Mouse (Mus musculus) intestine, embryonic 14.5 days (tissue): ENCODE results near the gene Gm42906. TPM values are rescaled to one million over a fixed set of nuclear protein-coding genes. Genes with fewer than 3 reads are reported as not detected.

Experiments used
- ATAC-seq: fragments of 200-750 bp; cut with Nextera tagmentation; replicated peaks from 2 replicates; pipeline ENCODE4 v1.8.0; 2017; ENCODE audit warnings: low read depth, moderate number of reproducible peaks, moderate TSS enrichment, moderate library complexity; ENCODE audit not compliant: low FRiP score, low TSS enrichment
- DNase-seq: peaks from one replicate; pipeline ENCODE4 v3.0.0-alpha.2; 2018; ENCODE audit warnings: low spot score
- H3K27ac ChIP-seq: fragments of 300-500 bp; sonication (generic); 2 replicates; pipeline ENCODE4 v1.5.1; 2014; ENCODE audit warnings: low read depth, mild to moderate bottlenecking, control low read depth
- H3K27me3 ChIP-seq: fragments of 300-500 bp; sonication (generic); replicated peaks from 2 replicates; pipeline ENCODE4 v1.6.1; 2014; ENCODE audit warnings: low read length, control low read depth; ENCODE audit not compliant: control insufficient read depth, insufficient read depth
- H3K36me3 ChIP-seq: fragments of 300-500 bp; sonication (generic); 2 replicates; pipeline ENCODE4 v1.6.1; 2014; ENCODE audit warnings: low read length, control low read depth; ENCODE audit not compliant: control insufficient read depth, insufficient read depth
- H3K4me1 ChIP-seq: fragments of 300-500 bp; sonication (generic); replicated peaks from 2 replicates; pipeline ENCODE4 v1.6.1; 2014; ENCODE audit warnings: low read length, control low read depth, mixed read lengths; ENCODE audit not compliant: control insufficient read depth, insufficient read depth
- H3K4me2 ChIP-seq: fragments of 300-500 bp; sonication (generic); 2 replicates; pipeline ENCODE4 v1.6.1; 2014; ENCODE audit warnings: low read length
- H3K4me3 ChIP-seq: fragments of 300-500 bp; sonication (generic); 2 replicates; pipeline ENCODE4 v1.5.1; 2014; ENCODE audit warnings: low read depth, low read length, control low read depth, mixed read lengths
- H3K9ac ChIP-seq: fragments of 300-500 bp; sonication (generic); 2 replicates; pipeline ENCODE4 v1.6.1; 2014; ENCODE audit warnings: mild to moderate bottlenecking, low read length
- H3K9me3 ChIP-seq: fragments of 300-500 bp; sonication (generic); 2 replicates; pipeline ENCODE4 v1.6.1; 2016; ENCODE audit warnings: low read length, control low read depth; ENCODE audit not compliant: control insufficient read depth
- WGBS: fragments of 180-500 bp; shearing (Covaris S2); extraction: QIAGEN DNeasy Blood & Tissue Kit; methylation state at CpG from one replicate; pipeline ENCODE4 v1.1.7; 2014; 5-methylcytosine and 5-hydroxymethylcytosine counted together
- polyA plus RNA-seq: library from polyadenylated mRNA; unstranded; fragments of >200 nt; fragmentation: Nextera tagmentation; extraction: Ambion mirVana; gene quantifications from 2 replicates; pipeline ENCODE4 v1.2.1, GENCODE M21; 2014

Gm42906 gene
- polyA plus RNA-seq, 1 experiment from 2014 or later, result not detected

DNA sequence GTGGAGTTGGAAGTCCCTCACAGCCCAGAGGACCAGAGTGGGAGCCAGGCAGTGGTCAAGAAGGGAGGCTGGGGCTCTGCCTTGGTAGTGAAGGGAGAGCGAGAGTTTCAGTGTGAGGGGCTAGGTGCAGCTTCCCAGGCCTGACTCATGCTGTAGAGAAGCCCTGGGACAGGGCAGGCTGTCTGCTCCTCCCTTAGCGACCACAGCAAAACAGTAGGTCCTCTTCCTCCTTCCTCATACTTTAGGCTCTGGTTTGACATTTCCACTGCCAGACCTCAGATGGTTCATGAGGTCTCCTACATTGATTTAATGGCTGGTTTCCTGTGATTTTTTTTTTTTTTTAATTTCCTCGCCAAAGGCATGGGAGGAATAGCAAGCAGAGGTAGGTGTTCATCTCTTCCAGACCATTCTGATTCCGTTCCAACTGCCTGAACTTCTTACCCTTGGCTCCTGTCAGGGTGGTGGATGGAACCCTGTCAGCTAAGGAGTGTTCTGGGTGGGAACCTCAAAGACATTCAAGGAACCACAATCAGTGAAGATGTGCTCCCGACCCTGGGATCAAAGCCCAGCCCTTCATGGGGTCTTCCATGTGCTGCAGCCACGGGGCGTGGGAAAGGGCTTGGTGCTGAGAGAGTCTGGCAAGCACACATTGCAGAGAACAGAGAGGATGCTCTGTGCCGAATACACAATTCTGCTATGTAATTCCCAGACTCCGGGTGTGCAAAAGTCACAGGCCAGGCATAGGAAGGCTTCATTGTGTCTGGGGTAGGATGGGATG, 341.3 kb downstream of the Gm42906 start:
- no peak for DNase-seq
- H3K9ac ChIP-seq, result no peak overlapping the region
- no peaks in the 10 kb centered on the region for H3K9me3 ChIP-seq
- no peak overlapping the region for H3K4me3 ChIP-seq
- 0 out of 2 replicates have a peak, but pooled peaks cover under 1% of the 10 kb centered on the region for H3K36me3 ChIP-seq
- ATAC-seq, result no peak
- WGBS, result 60% methylated on average over 9 of the region's 9 CpGs
- no peak overlapping the region for H3K4me2 ChIP-seq
- H3K4me1 ChIP-seq, result peaks cover 2% of the 10 kb centered on the region; the same call in 1 of the 2 replicates
- no peaks in the 10 kb centered on the region for H3K27me3 ChIP-seq
- H3K27ac ChIP-seq, result no peak overlapping the region

DNA sequence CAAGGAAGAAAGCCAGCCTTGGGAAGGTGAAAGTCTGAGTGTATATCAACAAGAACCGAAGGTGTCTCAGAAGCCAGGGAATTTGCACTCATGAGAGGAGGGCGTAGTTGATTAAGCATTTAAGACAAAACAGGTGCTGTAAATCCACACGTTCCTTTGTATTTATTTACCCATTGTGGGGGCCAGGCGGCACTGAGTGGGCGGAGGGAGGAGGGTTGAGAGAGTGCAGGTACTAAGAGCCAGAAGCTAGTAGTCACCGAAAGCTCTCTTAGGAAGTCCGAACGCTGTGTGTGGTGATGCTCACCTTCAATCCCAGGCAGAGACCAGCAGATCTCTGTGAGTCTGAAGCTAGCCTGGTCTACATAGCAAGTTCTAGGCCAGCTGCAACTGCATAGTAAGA, 342.2 kb downstream of the Gm42906 start:
- Histone ChIP-seq H3K36me3 (no peaks in the 10 kb centered on the region), H3K27ac (no peak overlapping the region), H3K4me2 (no peak overlapping the region), H3K9ac (no peak overlapping the region), H3K4me1 (peaks cover 2% of the 10 kb centered on the region; the same call in 1 of the 2 replicates), H3K9me3 (no peaks in the 10 kb centered on the region), H3K27me3 (no peaks in the 10 kb centered on the region), H3K4me3 (no peak overlapping the region)
- ATAC-seq (no peak), DNase-seq (no peak)
- WGBS, result 69% methylated on average over 8 of the region's 8 CpGs

DNA sequence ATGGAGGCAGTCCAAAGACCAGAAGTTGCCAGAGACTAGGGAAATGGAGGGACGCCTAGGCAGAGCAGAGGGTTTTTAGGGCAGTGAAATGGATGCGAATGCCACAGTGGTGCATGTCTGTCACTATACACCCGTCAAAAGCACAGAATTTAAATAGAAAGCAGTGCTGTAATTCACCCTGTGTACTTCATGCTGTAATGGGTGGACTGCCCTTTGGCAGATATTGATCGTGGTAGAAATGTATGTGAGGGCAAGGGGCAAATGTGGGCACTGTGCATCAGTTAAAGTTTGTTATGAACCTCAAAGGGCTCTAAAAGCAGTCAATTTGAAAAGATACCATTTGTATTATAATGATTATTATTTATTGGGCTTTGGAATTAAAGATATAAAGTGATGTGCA, 347.7 kb downstream of the Gm42906 start:
- WGBS, result 86% methylated on average over 4 of the region's 4 CpGs
- DNase-seq (no peak), ATAC-seq (no peak)
- no peak overlapping the region for H3K4me2 ChIP-seq
- 0 out of 2 replicates have a peak, but pooled peaks cover 3% of the 10 kb centered on the region for H3K4me1 ChIP-seq
- no peaks in the 10 kb centered on the region for H3K27me3 ChIP-seq
- H3K9ac ChIP-seq, result no peak overlapping the region
- H3K36me3 ChIP-seq, result no peaks in the 10 kb centered on the region
- H3K27ac ChIP-seq, result no peak overlapping the region
- H3K9me3 ChIP-seq, result peaks cover 4% of the 10 kb centered on the region; the same call in 1 of the 2 replicates
- H3K4me3 ChIP-seq, result no peak overlapping the region

DNA sequence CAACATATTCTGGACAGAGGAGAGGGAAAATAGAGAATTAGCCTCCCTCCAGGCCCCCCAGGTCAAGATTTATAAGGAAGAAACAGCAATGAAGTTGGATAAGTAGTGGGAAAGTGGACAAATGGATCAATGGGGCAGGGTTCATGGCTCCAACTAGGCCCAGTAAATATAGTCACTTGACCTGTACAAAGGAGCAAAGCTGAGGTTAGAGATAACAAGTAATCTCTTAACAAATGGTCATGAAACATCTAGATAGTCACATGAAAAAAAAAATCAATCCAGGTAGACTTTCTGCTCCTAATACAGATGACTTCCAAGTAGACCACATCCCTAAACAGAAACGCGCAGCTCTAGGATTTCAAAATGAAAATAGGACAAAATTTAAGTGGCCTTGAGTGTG, 350.0 kb downstream of the Gm42906 start:
- DNase-seq, result no peak
- Histone ChIP-seq H3K4me2 (no peak overlapping the region), H3K27ac (no peak overlapping the region), H3K36me3 (no peaks in the 10 kb centered on the region), H3K9me3 (peaks cover 6% of the 10 kb centered on the region; the same call in 1 of the 2 replicates), H3K27me3 (no peaks in the 10 kb centered on the region), H3K4me1 (0 out of 2 replicates have a peak, but pooled peaks cover 3% of the 10 kb centered on the region), H3K4me3 (no peak overlapping the region), H3K9ac (no peak overlapping the region)
- 85% methylated on average over 2 of the region's 2 CpGs for WGBS
- no peak for ATAC-seq

DNA sequence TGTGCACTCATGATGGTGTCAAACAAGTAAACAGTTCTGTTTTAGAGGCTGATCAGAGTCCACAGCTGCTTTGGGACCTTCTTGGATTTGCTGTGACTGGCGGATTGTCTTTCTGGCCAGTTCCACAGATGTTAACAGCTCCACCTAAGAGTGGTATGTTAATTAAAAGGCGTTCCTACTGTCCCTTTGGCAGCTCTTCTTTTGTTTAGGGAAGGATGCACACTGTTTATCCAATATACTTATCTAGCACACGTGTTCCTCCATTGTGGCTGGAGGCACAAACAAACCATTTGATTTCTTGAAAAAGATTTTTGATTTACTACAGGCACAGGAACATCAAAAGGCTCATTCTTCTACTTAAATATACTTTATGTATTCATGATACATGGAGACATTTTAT, 351.0 kb downstream of the Gm42906 start:
- peaks cover 6% of the 10 kb centered on the region; the same call in 1 of the 2 replicates for H3K9me3 ChIP-seq
- DNase-seq, result no peak
- 59% methylated on average over 3 of the region's 3 CpGs for WGBS
- H3K9ac ChIP-seq, result no peak overlapping the region
- H3K4me2 ChIP-seq, result no peak overlapping the region
- no peaks in the 10 kb centered on the region for H3K36me3 ChIP-seq
- H3K27ac ChIP-seq, result no peak overlapping the region
- no peak overlapping the region for H3K4me3 ChIP-seq
- ATAC-seq, result no peak
- no peaks in the 10 kb centered on the region for H3K27me3 ChIP-seq
- 0 out of 2 replicates have a peak, but pooled peaks cover 3% of the 10 kb centered on the region for H3K4me1 ChIP-seq

DNA sequence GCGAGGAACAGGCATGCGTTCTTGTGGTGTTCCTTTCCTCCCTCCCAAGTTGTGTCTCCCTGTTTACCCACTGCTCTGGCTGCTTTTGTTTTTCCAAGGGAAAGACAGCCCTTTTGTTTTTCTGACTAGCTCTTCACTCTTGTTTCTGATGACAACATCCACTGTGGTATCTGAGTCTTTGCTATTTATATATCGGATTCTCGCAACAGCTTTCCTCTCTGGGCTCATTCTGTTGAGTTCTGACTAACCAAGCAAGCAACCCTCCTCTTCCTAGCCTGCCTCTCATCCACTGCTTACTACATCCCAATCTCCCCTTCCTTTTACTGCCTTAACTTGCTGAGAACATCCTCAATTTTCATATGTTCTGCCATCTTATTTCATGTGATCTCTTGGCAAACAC, 353.7 kb downstream of the Gm42906 start:
- no peaks in the 10 kb centered on the region for H3K36me3 ChIP-seq
- H3K27me3 ChIP-seq, result no peaks in the 10 kb centered on the region
- 86% methylated on average over 4 of the region's 4 CpGs for WGBS
- H3K4me1 ChIP-seq, result peaks cover 3% of the 10 kb centered on the region; the same call in 1 of the 2 replicates
- no peak overlapping the region for H3K27ac ChIP-seq
- peaks cover 6% of the 10 kb centered on the region; the same call in 1 of the 2 replicates for H3K9me3 ChIP-seq
- H3K4me3 ChIP-seq, result no peak overlapping the region
- no peak overlapping the region for H3K9ac ChIP-seq
- ATAC-seq (no peak), DNase-seq (no peak)
- no peak overlapping the region for H3K4me2 ChIP-seq

DNA sequence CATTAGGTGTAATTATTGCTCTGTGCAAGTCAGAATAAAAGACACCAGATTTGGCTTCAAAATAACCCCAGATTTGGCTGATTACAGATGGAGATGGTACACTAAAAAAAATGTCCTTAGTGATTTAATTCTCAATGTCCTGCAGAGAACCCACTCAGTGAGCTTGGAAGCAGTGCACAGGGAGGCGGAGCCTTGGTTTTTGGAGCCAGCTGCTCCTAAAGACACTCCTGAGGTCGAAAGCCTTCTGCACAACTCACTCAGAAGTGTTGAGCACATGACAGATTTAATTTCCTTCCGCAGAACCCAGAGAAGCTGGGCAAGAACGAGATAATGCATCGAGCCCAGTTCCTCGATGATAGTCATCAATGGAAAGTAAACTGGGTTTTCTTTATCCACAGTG, 356.5 kb downstream of the Gm42906 start:
- 69% methylated on average over 6 of the region's 6 CpGs for WGBS
- Histone ChIP-seq H3K4me2 (no peak overlapping the region), H3K4me1 (peaks cover 4% of the 10 kb centered on the region; the same call in 1 of the 2 replicates), H3K9me3 (peaks cover 6% of the 10 kb centered on the region; the same call in 1 of the 2 replicates), H3K27ac (no peak overlapping the region), H3K4me3 (no peak overlapping the region), H3K36me3 (no peaks in the 10 kb centered on the region), H3K27me3 (no peaks in the 10 kb centered on the region), H3K9ac (no peak overlapping the region)
- ATAC-seq (no peak), DNase-seq (no peak)

DNA sequence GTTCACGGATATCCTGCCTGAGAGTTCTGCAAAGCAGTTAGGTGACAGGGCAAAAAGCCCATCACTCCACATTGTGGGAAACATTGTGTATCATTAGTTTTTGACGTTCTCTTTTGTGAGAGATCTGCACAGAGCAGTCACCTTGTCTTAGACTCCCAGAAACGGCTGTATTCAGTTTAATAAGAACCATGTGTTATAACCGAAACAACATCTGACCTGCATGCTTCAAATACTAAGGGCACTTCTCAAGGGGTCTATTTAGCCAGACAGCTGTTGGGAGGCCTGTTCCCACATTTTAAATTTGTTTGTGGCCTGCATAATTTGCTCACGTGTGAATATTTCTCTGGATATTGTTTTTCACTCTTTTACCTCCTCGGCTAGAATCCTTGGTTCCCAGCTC, 357.1 kb downstream of the Gm42906 start:
- no peak for DNase-seq
- Histone ChIP-seq H3K9ac (no peak overlapping the region), H3K27ac (no peak overlapping the region), H3K4me1 (peaks cover 3% of the 10 kb centered on the region; the same call in 1 of the 2 replicates), H3K27me3 (no peaks in the 10 kb centered on the region), H3K4me3 (no peak overlapping the region), H3K36me3 (no peaks in the 10 kb centered on the region), H3K4me2 (no peak overlapping the region), H3K9me3 (peaks cover 6% of the 10 kb centered on the region; the same call in 1 of the 2 replicates)
- 53% methylated on average over 6 of the region's 6 CpGs for whole genome bisulfite sequencing
- ATAC-seq, result no peak

DNA sequence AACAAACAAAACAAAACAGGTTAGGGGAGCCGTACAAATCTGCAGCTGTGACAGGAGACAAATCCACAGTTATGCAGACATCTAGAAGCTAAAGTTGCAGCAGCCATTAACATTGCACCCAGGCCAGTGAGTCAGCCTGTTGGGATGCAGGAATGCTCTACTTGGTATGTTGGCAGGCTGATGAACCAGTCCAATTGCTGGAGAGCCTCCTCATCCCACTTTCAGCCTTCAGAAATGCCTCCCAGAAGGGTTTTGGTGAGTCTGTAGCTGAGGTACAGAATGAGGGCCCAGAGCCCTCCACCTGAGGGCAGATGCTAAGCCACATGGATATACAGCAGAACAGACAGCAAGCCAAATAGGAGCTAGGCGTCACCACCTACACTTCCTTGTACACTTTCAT, 358.4 kb downstream of the Gm42906 start:
- Histone ChIP-seq H3K27me3 (no peaks in the 10 kb centered on the region), H3K27ac (no peak overlapping the region), H3K4me1 (peaks cover 3% of the 10 kb centered on the region; the same call in 1 of the 2 replicates), H3K36me3 (no peaks in the 10 kb centered on the region), H3K4me3 (no peak overlapping the region), H3K9ac (no peak overlapping the region), H3K4me2 (no peak overlapping the region), H3K9me3 (no peaks in the 10 kb centered on the region)
- ATAC-seq (no peak), DNase-seq (no peak)
- 70% methylated on average over 2 of the region's 2 CpGs for WGBS
